Mouse (Mus musculus) layer of hippocampus, adult 9-11 months (tissue): ENCODE results near the gene Rtn4rl1.
"Not testable (repeated sequence)": the region's sequence is repeated elsewhere in the genome, so short reads cannot be mapped to it uniquely, and the experiment has no call there.

Source experiments
- DNase-seq: peaks from one replicate; pipeline ENCODE4 v3.0.0; 2022

The Rtn4rl1 gene

DNA sequence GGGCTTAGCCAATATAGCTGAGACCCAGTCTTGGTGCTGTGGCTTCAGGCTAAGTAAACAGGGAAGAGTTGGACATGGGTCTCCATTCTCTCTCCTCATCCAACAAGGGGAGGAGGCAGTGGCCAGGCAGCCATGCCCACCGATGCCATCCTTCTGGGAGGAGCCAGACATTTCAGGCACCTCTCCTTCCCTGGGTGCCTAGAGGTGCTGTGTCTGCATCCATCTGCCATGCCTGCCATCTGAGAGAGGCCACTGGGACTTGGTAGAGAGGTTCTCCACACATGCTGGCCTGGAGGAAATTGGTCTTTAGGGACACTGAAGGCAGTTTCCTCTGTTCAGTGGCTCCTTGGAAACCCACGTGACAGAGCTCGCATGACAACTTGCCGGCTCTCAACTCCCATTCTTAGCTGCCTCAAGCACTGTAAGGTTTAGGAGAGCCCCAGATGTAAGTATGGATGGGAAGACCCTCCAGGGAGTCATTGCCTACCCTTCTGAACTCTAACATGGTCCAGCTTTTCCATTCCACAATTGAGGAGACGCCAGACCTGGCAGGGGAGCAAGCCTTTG is 86.9 kb downstream of the Rtn4rl1 start:
- DNase-seq = no peak

DNA sequence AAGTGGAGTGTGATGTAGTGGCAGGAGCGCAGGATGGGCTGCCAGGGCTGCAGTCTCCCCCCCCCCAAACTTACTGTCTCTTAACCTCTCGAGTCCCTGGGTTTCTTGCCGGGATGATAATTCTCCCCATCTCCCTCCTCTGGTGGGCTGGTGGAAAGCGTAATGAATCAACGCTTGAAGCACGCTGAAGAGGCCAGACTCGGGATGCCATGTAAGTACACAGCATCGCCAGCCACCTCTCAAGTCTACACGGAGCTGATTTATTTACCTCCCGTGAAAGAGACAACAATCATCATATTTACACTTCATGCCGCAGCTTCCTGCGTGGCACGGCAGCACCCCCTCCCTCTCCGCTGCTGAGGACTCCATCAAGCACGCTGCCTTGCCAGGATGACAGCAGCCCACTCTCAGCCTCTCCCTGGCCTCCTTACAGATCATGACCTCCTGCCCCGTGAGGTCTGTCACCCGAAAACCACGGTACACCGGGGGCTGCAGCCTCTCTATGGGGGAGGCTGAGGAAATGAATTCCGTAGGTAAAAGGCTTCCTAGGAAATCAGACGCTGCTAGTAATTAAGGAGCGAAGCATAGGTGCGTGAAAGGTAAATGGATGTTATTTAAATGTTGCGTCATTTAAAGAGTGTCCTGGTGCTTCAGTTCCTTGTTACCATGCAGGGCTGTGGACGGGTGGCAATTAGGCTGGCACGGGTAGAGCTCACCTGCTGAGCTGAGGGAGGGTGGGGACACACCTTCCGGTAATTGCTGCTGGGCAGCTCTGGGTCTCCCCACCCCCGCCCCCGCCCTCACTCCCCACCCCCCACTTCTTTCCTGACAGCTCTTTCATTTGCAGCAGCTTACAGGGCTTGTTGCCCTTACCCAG is 88.0 kb downstream of the Rtn4rl1 start:
- DNase-seq = no peak

DNA sequence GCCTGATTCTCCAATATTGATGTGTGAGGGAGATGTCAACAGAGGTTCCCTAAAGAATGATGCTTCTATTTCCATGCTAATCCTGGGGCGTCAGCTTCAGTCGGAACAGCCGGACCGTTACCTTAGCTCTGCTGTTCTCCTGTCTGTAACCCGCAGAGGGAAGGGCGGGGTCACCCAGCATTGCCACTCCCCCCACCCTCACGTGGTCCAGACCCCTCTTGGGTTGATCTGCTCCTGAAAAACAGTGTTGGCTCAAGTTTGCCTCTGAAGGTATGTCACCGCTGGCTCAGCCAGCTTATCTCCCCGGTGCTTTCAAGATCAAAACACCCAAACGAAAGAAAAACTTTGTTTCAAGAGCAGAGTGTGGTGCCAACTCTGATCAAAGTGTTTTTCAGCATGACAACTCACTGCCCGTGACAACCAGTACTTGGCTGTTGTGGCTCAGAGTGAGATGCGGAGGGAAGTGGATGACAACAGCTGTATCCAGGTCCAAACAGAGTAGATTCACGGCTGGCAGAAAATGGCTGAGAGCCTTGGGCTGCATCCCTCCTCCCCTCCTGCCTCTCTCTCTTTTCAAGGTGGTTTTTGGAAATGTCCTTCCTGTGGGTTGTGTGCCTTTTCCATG is 89.0 kb downstream of the Rtn4rl1 start:
- DNase-seq = no peak

DNA sequence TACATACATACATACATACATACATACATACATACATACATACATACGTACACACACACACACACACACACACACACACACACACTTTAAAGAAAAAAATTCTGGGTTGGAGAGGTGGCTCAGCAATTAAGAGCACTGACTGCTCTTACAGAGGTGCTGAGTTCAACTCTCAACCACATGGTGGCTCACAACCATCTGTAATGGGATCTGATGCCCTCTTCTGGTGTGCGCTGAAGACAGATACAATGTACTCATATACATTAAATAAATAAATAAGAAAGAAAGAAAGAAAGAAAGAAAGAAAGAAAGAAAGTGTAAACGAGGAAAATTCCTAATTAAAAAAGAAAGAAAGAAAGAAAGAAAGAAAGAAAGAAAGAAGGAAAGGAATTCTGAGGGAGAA is 90.2 kb downstream of the Rtn4rl1 start:
- DNase-seq = not testable (repeated sequence)

DNA sequence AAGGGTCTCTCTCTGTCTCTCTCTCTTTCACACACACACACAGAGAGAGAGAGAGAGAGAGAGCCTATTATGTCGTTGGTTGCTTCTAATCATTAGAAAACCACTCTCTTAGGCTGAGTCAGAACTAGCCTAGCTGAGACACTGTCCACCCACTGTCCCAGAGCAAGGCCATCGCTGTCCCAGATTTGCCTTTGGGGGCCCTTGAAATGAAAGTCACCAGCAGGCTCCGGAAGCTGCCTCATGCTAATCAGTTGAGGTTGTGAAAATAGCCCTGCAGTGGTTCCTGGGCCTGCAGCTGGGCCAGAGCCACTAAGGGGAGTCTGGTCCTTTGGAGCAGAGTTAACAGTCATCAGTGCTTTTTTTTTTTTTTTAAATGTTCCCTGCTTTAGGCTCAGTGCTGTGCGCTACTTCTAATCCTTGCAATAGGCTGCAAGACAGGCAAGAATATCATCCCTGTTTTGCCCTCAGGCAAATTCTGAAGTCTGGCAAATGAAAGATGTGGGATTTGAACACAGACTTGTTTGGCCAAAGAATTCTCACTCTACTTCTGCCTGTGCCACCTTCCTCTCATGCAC is 92.4 kb downstream of the Rtn4rl1 start:
- DNase-seq = no peak

DNA sequence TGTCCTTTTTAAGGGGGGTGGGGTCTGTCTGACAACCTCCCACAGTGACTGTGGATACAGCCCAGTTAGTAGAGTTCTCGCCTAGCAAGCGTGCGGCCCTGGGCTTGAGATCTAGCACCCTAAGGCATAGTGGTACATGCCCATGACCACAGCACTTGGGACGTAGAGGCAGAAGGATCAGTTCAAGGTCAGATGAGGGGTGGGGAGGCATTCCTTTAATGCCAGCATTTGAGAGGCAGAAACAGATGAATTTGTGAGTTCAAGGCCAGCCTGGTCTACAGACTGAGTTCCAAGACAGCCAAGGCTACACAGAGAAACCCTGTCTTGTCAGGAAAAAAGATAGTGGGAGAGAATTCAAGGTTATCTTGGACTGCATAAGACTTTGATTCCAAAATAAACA is 93.3 kb downstream of the Rtn4rl1 start:
- DNase-seq = no peak

DNA sequence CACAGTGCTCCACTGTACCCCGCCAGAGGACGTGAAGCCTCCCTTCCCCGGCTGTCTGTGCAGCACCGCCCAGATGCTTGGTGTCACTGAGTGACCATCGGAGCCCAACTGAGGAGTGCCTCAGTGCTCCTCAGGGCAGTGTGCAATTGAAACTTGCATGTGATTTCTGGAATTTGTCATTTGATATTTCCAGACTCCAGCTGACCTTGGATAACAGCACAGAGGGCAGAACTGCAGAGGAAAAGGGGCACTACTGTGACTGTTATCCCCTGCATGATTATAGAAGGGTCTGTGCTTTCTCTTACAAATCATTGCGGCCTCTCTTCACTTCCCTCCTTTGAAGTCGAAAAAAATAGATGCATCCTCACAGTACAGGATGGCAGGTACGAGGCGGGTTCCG is 94.4 kb downstream of the Rtn4rl1 start:
- no peak for DNase-seq

DNA sequence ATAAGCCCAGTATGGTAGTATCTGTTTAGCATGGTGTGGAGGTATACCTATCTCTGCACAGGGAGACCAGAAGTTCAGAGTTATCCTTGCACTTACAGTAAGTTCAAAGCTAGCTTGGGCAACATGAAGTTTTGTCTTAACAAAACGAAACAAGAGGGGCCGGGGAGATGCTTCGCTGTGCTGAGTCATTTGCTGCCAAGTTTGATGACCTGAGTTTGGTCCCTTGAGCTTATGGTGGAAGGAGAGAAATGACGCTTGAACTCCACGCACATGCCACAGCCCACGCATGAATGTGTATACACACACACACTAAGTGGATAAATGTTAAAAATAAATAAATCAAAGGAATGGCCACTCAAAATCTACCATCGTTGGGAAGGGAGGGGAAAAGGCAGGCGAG is 94.9 kb downstream of the Rtn4rl1 start:
- DNase-seq = no peak

DNA sequence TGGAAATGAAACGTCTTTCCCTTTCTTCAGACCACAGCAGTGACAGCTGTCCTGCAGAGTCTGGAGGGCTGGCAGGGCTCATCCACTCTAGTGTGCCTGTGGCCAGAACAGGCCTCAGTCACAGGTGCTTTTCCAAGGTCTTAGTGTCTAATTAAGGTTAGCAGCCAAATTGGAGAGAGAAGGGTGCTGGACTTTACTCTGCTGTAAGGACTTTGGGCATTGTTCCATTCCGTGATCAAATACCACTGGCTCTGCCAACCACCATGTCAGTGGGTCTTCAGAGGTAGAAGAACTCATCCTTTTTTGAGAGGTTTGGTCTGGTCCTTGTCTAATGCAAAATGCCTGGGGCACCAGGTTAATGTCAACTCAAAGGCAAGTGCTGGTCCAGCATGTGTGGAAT is 95.5 kb downstream of the Rtn4rl1 start:
- DNase-seq = no peak

DNA sequence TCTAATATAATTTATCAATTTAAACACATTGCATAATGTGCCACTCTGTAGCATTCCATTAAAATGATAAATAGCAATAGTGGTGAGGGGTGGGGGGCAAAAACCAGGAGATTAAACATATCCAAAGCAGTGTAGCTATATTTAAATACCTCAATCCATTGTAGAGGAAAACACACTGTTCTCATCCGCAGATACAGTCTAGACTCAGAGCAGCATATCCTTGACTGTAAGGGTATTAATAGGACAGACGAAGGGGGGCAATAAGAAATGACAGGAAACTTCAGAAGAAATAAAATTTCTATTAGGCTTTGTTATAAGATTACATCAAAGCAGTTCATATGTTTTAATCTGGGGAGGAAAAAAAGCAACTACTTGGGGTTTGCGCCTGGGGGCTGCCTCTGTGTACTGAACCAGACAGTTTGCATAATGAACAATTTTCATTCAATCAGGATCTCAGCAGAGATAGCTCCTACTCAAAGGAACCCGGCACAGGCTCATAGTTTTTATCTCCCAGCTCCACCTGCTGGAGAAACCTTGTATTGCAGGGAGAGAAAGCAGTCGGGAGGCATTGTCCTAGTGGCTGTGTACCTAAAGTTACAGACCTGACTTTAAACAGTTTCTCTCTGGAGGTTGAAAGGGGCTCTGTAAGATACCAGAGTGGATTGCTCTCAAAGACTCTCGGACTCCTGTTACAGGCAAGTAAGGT is 97.1 kb downstream of the Rtn4rl1 start:
- DNase-seq = peak; percentile 91

DNA sequence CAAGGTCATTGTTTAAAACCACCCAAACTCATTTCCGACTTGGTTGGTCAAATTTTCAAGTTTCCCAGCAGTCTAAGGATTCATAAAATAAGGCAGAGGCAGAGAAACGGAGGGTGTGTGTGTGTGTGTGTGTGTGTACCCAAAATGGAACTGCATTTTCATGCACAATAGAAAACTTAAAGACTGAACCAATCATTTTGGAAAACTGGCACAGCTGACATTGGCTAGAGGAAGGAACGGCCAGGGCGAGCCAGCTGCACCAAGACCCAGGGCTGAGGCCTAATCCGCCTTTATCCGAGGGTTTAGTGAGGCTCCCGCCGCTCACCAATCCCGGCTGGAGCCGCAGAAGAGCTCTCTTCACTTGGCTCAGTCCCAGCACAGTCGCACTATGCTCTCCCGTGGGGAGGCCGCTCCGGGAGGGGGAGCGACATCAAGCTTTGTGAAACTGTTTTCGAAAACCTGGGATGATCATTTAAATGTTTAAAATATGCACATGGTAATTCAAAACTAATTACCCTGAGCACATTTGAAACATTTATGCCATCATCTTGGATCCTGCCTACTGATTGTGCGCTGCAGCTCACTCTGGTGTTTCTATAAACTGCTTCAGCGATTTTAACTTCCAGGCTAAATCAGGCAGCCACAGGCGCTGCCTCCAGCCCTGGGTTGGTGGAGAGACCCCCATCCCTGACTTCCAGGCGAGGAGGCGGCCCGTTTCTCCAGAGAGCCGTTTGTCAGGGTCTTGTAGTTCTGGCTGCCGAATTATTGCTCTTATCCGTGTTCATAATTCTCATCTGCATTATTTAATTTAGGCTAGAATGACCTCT is 98.0 kb downstream of the Rtn4rl1 start:
- DNase-seq = peak; percentile 74

DNA sequence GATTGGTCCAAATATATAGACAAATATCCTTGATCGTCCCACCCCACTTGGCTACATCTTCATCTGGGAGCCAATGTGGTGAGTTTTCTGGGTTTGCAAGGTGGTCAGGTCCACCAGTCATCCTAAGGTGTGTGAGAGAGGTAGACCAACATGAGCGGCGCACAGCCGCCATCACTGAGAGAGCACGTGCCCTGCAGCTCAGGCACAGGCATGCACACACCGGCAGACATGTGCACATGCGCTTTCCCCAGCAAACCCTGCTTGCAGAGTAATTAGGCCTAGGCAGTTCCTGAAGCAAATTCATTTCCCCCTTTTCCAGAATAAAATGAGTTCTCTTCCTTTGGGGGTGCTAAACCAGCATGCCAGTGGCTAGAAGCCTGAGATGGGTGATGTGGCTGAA is 98.7 kb downstream of the Rtn4rl1 start:
- no peak for DNase-seq

DNA sequence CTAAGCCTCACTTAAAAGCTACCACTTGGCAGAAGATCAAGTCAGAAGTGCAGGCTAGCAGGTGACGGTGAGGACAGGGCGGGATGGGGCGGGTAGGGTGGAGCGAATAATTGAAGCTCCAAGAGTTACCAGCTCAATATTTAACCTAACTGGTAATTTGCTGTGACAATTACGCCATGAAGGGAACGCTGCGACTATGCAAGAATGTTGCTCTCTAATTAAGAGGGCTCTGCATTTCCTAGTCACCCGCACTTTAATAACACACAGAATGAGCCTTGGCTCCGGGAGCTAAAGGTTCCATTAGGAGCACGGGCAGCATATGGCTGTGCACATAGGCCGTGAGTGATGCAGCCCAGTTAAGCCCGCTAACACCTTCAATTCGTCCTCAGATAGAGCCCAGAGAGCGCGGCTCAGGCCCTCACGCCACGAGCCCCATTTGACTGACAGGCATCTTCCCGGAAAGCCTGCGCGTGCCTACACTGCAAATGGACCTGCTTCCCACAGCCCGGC is 100.3 kb downstream of the Rtn4rl1 start:
- no peak for DNase-seq

DNA sequence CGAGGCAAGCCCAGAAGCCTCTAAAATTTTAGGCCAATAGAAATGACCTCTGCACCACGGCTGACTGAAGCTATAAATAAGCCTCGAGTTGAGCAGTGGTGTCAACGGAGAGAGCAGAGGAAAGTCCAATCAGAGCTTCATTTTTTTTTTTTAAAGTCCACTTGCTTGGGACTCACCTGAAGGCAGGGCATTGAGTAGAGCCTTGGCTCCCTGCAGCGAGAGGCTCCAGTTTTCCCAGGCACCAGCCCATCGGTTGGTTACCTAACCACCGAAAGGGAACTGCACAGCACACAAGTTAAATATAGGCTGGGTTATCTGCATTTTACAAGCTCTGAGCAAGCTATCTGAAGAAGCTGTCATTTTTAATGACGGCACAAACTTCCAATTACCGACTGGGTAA is 101.3 kb downstream of the Rtn4rl1 start:
- DNase-seq = no peak

DNA sequence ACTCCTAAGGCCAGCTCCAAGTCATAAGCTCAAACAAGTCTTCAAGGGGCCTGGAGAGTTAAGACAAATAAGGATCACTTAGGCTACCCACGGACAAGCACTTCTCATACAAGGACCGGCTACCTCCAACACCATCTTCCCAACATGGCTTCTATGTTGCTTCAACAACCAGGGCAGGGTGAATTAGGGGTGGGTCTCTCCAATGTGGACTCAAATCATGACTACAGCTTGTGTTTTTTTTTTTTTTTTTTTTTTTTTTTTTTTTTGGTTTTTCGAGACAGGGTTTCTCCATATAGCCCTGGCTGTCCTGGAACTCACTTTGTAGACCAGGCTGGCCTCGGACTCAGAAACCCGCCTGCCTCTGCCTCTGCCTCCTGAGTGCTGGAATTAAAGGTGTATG is 102.0 kb downstream of the Rtn4rl1 start:
- DNase-seq = not testable (repeated sequence)

DNA sequence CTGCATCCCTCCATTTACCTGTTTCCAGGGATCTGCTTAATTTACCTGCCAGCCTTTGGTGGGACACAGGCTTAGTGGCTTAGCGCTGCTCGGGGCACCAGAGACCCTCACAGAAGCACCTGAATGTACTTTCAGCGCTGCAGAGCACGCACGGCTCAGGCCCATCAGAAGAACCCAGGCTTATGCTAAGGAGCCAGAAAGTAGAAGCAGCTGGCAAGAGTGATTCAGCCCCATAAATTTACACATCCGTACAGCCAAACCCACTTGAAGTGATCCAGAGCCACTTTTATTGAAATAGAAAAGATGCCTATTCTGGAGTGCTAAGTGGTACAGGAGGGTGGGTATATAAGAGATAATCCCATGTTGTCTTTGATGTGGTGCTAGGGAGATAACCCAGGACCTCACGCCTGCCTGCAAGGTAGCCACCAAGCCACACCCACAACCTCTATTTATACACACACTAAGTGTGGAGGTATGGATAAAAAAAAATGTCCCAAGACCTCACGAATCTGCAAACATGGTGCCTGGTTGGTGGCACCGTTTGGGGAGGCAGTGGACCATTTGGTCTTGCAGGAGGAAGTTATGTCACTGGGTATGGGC is 102.9 kb downstream of the Rtn4rl1 start:
- no peak for DNase-seq

DNA sequence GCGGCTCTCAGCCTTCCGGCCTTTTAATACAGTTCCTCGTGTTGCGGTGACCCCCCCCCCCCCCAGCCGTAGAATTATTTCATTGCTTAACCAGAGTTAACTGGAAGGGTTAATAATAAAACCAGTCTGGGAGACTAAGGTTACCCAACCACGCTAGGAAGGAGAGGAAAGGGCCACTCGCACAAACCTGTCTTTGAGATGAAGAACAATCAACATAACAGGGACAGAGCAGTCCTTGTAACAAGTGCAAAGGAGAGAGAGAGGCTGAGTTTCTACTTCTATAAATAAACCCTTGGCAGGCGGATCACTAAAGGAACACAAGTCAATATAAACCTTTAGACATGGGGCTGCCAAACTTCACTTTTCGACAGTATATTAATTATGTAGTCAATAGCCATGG is 104.0 kb downstream of the Rtn4rl1 start:
- no peak for DNase-seq

DNA sequence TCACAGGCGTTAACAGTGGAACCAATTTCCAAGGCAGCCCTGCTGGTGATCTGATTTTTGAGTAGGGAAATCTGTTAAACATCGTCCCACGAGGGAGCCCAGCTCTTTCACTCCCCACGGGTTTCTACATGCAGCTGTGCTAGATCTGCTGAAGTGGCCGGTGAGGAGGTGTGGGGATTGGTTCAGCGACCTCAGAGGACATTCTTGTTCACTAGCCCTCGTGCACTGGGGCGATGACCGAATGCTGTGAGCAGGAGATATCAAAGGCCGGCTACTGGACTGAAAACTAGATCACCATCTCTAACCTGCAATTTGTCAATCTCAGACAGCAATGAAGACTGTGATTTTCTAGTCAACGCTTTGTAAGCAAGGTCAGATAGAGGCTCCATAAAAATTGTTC is 104.9 kb downstream of the Rtn4rl1 start:
- no peak for DNase-seq

DNA sequence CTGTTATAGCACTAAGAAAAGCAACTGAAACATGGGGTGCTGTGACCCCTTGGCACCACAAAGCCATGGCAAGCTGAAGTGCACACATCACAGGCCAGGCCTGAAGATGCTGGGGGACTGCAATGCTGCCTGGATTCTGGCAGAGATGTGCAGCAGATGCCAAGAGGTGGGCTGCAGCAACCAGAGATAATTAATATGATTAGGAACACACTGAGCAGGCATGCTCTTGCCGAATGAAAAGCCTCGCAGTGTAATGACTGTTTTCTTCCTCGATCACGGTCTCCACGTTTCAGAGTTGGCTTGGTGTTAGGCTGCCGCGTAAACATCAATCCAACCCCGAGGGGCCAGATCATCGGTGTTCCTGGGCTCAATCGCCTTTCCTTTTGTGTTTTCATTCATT is 106.2 kb downstream of the Rtn4rl1 start:
- no peak for DNase-seq

DNA sequence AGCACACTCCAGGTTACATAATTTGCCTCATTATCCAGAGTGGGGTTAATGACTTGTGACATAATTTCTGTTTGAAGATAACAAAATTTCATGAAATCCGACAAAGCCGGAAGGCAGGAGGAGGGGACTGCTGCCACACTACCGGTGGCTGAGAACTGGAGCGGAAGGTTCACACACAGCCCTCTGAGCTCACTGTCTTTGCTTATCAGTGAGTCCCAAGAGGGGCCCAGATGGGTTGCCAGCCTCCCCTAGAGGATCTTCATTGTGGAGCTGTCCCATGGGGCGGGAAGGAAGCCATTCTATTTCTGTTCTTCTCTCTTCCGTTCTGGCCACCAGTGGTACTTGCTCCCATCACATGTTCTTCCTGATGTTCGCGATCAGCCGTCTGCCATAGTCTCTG is 107.4 kb downstream of the Rtn4rl1 start:
- DNase-seq = no peak

DNA sequence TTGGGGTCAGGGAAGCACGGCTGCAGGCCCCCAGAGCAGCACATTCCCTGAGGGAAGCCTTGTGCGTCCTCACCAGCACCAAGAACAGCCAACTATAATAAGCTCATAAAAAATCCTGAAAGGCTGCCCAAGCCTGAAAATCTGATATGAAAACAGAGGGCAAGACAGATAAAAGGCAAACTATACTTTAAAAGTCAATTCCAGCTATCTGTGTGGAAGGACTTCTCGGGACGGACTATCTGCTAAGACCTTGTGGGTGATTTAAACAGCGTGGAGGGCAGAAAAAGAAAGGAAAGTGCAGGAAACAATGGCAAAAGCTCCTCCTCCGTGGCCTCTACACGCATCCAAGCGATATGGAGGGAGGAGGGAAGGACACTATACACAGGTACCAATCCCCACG is 111.2 kb downstream of the Rtn4rl1 start:
- no peak for DNase-seq

DNA sequence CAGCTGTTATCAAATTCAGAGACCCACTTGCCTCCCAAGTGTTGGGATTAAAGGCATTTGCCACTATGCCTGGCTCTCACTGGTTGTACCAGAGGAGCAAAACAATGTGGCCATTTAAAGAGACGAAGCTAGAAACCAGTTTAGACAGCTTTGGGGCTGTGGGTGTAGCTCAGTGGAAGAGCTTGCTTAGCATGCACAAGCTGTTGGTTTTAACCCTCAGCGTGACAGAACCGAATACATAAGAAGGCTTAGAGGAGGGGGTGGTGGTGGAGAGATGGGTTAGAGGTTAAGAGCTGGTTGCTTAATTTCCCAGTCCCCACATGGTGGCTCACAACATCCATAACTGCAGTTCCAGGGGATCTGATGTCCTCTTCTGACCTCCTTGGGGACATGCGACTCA is 115.1 kb downstream of the Rtn4rl1 start:
- DNase-seq = peak; percentile 45
